Mouse (Mus musculus) stomach, postnatal 0 days (tissue): ENCODE results near the gene Trabd2b. TPM values are rescaled to one million over a fixed set of nuclear protein-coding genes. Genes with fewer than 3 reads are reported as not detected.

ENCODE experiments used
- ATAC-seq: fragments of 200-750 bp; cut with Nextera tagmentation; 2 replicates; pipeline ENCODE4 v1.8.0; 2017; ENCODE audit not compliant: low FRiP score, low TSS enrichment
- DNase-seq: peaks from one replicate; pipeline ENCODE4 v3.0.0-alpha.2; 2016; ENCODE audit warnings: low spot score
- H3K27ac ChIP-seq: fragments of 300-500 bp; sonication (generic); replicated peaks from 2 replicates; pipeline ENCODE4 v1.5.1; 2014; ENCODE audit warnings: mild to moderate bottlenecking, control low read depth
- H3K27me3 ChIP-seq: fragments of 300-500 bp; sonication (generic); 2 replicates; pipeline ENCODE4 v1.6.1; 2014; ENCODE audit warnings: low read length; ENCODE audit not compliant: control insufficient read depth, insufficient read depth
- H3K36me3 ChIP-seq: fragments of 300-500 bp; sonication (generic); 2 replicates; pipeline ENCODE4 v1.6.1; 2014; ENCODE audit warnings: low read length, mixed read lengths; ENCODE audit not compliant: control insufficient read depth, insufficient read depth
- H3K4me1 ChIP-seq: fragments of 300-500 bp; sonication (generic); replicated peaks from 2 replicates; pipeline ENCODE4 v1.6.1; 2014; ENCODE audit warnings: antibody characterized with exemption; ENCODE audit not compliant: control insufficient read depth, insufficient read depth
- H3K4me2 ChIP-seq: fragments of 300-500 bp; sonication (generic); replicated peaks from 2 replicates; pipeline ENCODE4 v1.6.1; 2014; ENCODE audit warnings: low read depth, mild to moderate bottlenecking, control low read depth, moderate library complexity
- H3K4me3 ChIP-seq: fragments of 300-500 bp; sonication (generic); 2 replicates; pipeline ENCODE4 v1.5.1; 2014; ENCODE audit warnings: low read depth, low read length, control low read depth
- H3K9ac ChIP-seq: fragments of 300-500 bp; sonication (generic); 2 replicates; pipeline ENCODE4 v1.6.1; 2014; ENCODE audit warnings: mild to moderate bottlenecking, low read length, control low read depth, mixed read lengths
- H3K9me3 ChIP-seq: fragments of 300-500 bp; sonication (generic); 2 replicates; pipeline ENCODE4 v1.6.1; 2016; ENCODE audit warnings: low read length; ENCODE audit not compliant: control insufficient read depth
- CTCF ChIP-seq: IDR thresholded peaks from 2 replicates; pipeline ENCODE4 v1.5.1; 2016; ENCODE audit warnings: antibody characterized with exemption, low read depth, mild to moderate bottlenecking, moderate library complexity
- EP300 ChIP-seq: optimal IDR thresholded peaks from 2 replicates; pipeline ENCODE3; 2016; ENCODE audit warnings: antibody characterized with exemption
- WGBS: fragments of 180-500 bp; shearing (Covaris S2); extraction: QIAGEN DNeasy Blood & Tissue Kit; methylation state at CpG from one replicate; pipeline ENCODE4 v1.1.7; 2014; 5-methylcytosine and 5-hydroxymethylcytosine counted together
- polyA plus RNA-seq: library from polyadenylated mRNA; unstranded; fragments of >200 nt; fragmentation: Nextera tagmentation; extraction: Ambion mirVana; gene quantifications from 2 replicates; pipeline ENCODE4 v1.2.1, GENCODE M21; 2015

Trabd2b gene
- polyA plus RNA-seq, 1 experiment from 2014 or later, result 0.61 TPM

- WGBS, result 70% methylated on average over 3 of the region's 3 CpGs
- Histone ChIP-seq H3K4me3 (no peak overlapping the region), H3K9me3 (no peaks in the 10 kb centered on the region), H3K27ac (no peak overlapping the region), H3K4me1 (no peaks in the 10 kb centered on the region), H3K27me3 (no peaks in the 10 kb centered on the region), H3K36me3 (no peaks in the 10 kb centered on the region), H3K9ac (no peak overlapping the region), H3K4me2 (no peak overlapping the region)
- ATAC-seq (no peak), DNase-seq (no peak)
- TF ChIP-seq EP300 (no peak), CTCF (no peak)
Measured at GRCm38 (mm10) chr4:114545481-114546200, 139.1 kb downstream of the Trabd2b start.

GRCm38 (mm10) chr4:114547658-114548448 is 141.3 kb downstream of the Trabd2b start:
- Histone ChIP-seq H3K4me1 (no peaks in the 10 kb centered on the region), H3K4me3 (no peak overlapping the region), H3K36me3 (no peaks in the 10 kb centered on the region), H3K9me3 (no peaks in the 10 kb centered on the region), H3K27ac (no peak overlapping the region), H3K27me3 (no peaks in the 10 kb centered on the region), H3K9ac (no peak overlapping the region), H3K4me2 (no peak overlapping the region)
- 65% methylated on average over 8 of the region's 8 CpGs for WGBS
- DNase-seq, result no peak
- no peak for ATAC-seq
- no peak for TF ChIP-seq CTCF
- TF ChIP-seq EP300, result no peak

GRCm38 (mm10) chr4:114549487-114549886 is 143.0 kb downstream of the Trabd2b start:
- Histone ChIP-seq H3K27me3 (no peaks in the 10 kb centered on the region), H3K36me3 (no peaks in the 10 kb centered on the region), H3K9me3 (no peaks in the 10 kb centered on the region), H3K9ac (no peak overlapping the region), H3K4me3 (no peak overlapping the region), H3K27ac (no peak overlapping the region), H3K4me2 (no peak overlapping the region), H3K4me1 (no peaks in the 10 kb centered on the region)
- DNase-seq (no peak), ATAC-seq (no peak)
- TF ChIP-seq CTCF, result no peak
- no peak for TF ChIP-seq EP300
- WGBS, result 77% methylated on average over 3 of the region's 3 CpGs

GRCm38 (mm10) chr4:114550471-114551156 is 144.1 kb downstream of the Trabd2b start:
- no peaks in the 10 kb centered on the region for H3K9me3 ChIP-seq
- H3K4me3 ChIP-seq, result no peak overlapping the region
- WGBS, result 56% methylated on average over 11 of the region's 11 CpGs
- TF ChIP-seq EP300, result no peak
- no peak for TF ChIP-seq CTCF
- no peak overlapping the region for H3K4me2 ChIP-seq
- no peak overlapping the region for H3K9ac ChIP-seq
- DNase-seq (no peak), ATAC-seq (no peak)
- H3K27ac ChIP-seq, result no peak overlapping the region
- no peaks in the 10 kb centered on the region for H3K36me3 ChIP-seq
- H3K27me3 ChIP-seq, result no peaks in the 10 kb centered on the region
- no peaks in the 10 kb centered on the region for H3K4me1 ChIP-seq

- no peaks in the 10 kb centered on the region for H3K27me3 ChIP-seq
- no peaks in the 10 kb centered on the region for H3K36me3 ChIP-seq
- 0 out of 2 replicates have a peak, but pooled peaks cover 2% of the 10 kb centered on the region for H3K4me1 ChIP-seq
- DNase-seq (no peak), ATAC-seq (no peak)
- H3K9ac ChIP-seq, result no peak overlapping the region
- 74% methylated on average over 5 of the region's 5 CpGs for WGBS
- H3K9me3 ChIP-seq, result no peaks in the 10 kb centered on the region
- TF ChIP-seq EP300 (no peak), CTCF (no peak)
- no peak overlapping the region for H3K4me2 ChIP-seq
- H3K27ac ChIP-seq, result no peak overlapping the region
- no peak overlapping the region for H3K4me3 ChIP-seq
Measured at GRCm38 (mm10) chr4:114556880-114557279, 150.4 kb downstream of the Trabd2b start.
